Mouse (Mus musculus) hindlimb bud, embryonic 11.5 days (tissue): ENCODE data around the gene Rab40c.

ENCODE experiments used
- DNase-seq: peaks from one replicate; pipeline ENCODE4 v3.0.0-alpha.2; 2012; ENCODE audit warnings: low read depth, low spot score; ENCODE audit errors: extremely low spot score

Gene Rab40c

GRCm38 (mm10) chr17:25946891-25947290 is 27.4 kb upstream of the Rab40c start:
- DNase-seq: no peak

- no peak for DNase-seq
Measured at GRCm38 (mm10) chr17:25946349-25946748, 26.8 kb upstream of the Rab40c start.

GRCm38 (mm10) chr17:25945517-25946155 is 26.1 kb upstream of the Rab40c start:
- no peak for DNase-seq

GRCm38 (mm10) chr17:25944366-25945163 is 25.0 kb upstream of the Rab40c start, which contains the start of the genes Pigq and Nhlrc4:
Gene Pigq (minus strand): TSS chr17:25944936.
Gene Nhlrc4 (minus strand): TSS chr17:25944961.
- DNase-seq: no peak

- DNase-seq: no peak
Measured at GRCm38 (mm10) chr17:25943769-25944168, 24.2 kb upstream of the Rab40c start.

- DNase-seq: no peak
Measured at GRCm38 (mm10) chr17:25943221-25943620, 23.7 kb upstream of the Rab40c start.

- DNase-seq: no peak
Measured at GRCm38 (mm10) chr17:25942597-25943151, 23.1 kb upstream of the Rab40c start.

GRCm38 (mm10) chr17:25941511-25942241 is 22.1 kb upstream of the Rab40c start:
- no peak for DNase-seq

- DNase-seq: no peak
Measured at GRCm38 (mm10) chr17:25934526-25934925, 15.0 kb upstream of the Rab40c start.

GRCm38 (mm10) chr17:25925348-25925747 is 5.8 kb upstream of the Rab40c start:
- no peak for DNase-seq

GRCm38 (mm10) chr17:25922120-25922519 is 2.6 kb upstream of the Rab40c start:
- DNase-seq: no peak

GRCm38 (mm10) chr17:25919786-25920642 is 487 bp upstream of the Rab40c start:
- peak; percentile 99 for DNase-seq

- DNase-seq: no peak
Measured at GRCm38 (mm10) chr17:25918037-25918750, 1.3 kb downstream of the Rab40c start.

GRCm38 (mm10) chr17:25916931-25917647 is 2.4 kb downstream of the Rab40c start:
- no peak for DNase-seq

GRCm38 (mm10) chr17:25914295-25914694 is 5.2 kb downstream of the Rab40c start:
- DNase-seq: no peak

GRCm38 (mm10) chr17:25913877-25914275 is 5.7 kb downstream of the Rab40c start:
- DNase-seq: no peak

- DNase-seq: no peak
Measured at GRCm38 (mm10) chr17:25913186-25913876, 6.2 kb downstream of the Rab40c start.

- no peak for DNase-seq
Measured at GRCm38 (mm10) chr17:25911816-25912215, 7.7 kb downstream of the Rab40c start.
